Mouse (Mus musculus) Patski (cell line): Measurements from ENCODE around the gene Ypel3. TPM values are rescaled to one million over a fixed set of nuclear protein-coding genes. Genes with fewer than 3 reads are reported as not detected.
A peak's percentile ranks its signal among the peaks of the same experiment; 100 is the strongest.

ENCODE experiments used
- ATAC-seq: fragments of 100-300 bp; one replicate; pipeline ENCODE4 v1.8.0; 2021
- CTCF ChIA-PET: fragments of 350-600 bp; sonication (Branson Sonifier 250); formaldehyde crosslinking; loops from one replicate; lab custom pipeline; 2022; ENCODE audit warnings: inconsistent platforms; lab: Charles Lee
- POLR2A ChIA-PET: fragments of 350-600 bp; sonication (Branson Sonifier 250); formaldehyde crosslinking; loops from one replicate; lab custom pipeline; 2022; ENCODE audit warnings: antibody characterized with exemption, inconsistent platforms; lab: Charles Lee
- DNase-seq: peaks from one replicate; pipeline ENCODE4 v3.0.0-alpha.2; 2011; ENCODE audit warnings: low read depth, low spot score
- H3K27me3 ChIP-seq: fragments of 371-371 bp; one replicate; pipeline ENCODE4 v1.5.1; 2021
- CTCF ChIP-seq: fragments of 100-300 bp; IDR thresholded peaks from one replicate; pipeline ENCODE4 v1.5.1; 2021
- in situ Hi-C: fragments of 300-500 bp; cut with MboI; formaldehyde crosslinking; loops from 3 replicates; pipeline ENCODE4 v1.11.1; 2018; ENCODE audit warnings: low pct_unique_long_range_greater_than_20kb, mixed read lengths
- polyA plus RNA-seq: library from polyadenylated mRNA; unstranded; gene quantifications from one replicate; pipeline ENCODE4 v1.2.3, GENCODE M21; 2021

Ypel3 gene
- polyA plus RNA-seq, 1 experiment from 2014 or later: 109 TPM

- ChIA-PET CTCF (no interaction called here), POLR2A (interaction anchor here (0.6 kb wide), 1 partner anchor 13 kb away, joined by 3 read pairs; no protein-coding TSS in a partner anchor)
- no peak for DNase-seq
- H3K27me3 ChIP-seq: no peaks in the 10 kb centered on the region
- in situ Hi-C loops: no loop called here
- no peak for TF ChIP-seq CTCF
- no peak for ATAC-seq
These were observed 30.6 kb downstream of the Ypel3 start for GRCm38 (mm10) chr7:126807405-126807804.

GRCm38 (mm10) chr7:126808703-126809455, 32.1 kb downstream of the Ypel3 start:
- ATAC-seq (peak; percentile 83), DNase-seq (no peak)
- no peaks in the 10 kb centered on the region for H3K27me3 ChIP-seq
- CTCF ChIA-PET: no interaction called here
- POLR2A ChIA-PET: interaction anchor here (0.6 kb wide), 1 partner anchor 72 kb away, joined by 3 read pairs; no protein-coding TSS in a partner anchor
- in situ Hi-C loops: no loop called here
- TF ChIP-seq CTCF: no peak

- ChIA-PET CTCF (interaction anchor here (0.8 to 1.4 kb wide), 3 partner anchors 12 to 301 kb away, joined by 3 to 6 read pairs (median 3); no protein-coding TSS in a partner anchor), POLR2A (interaction anchor here (0.8 kb wide), 1 partner anchor 13 kb away, joined by 3 read pairs; no protein-coding TSS in a partner anchor)
- ATAC-seq (no peak), DNase-seq (no peak)
- no peak for TF ChIP-seq CTCF
- no peaks in the 10 kb centered on the region for H3K27me3 ChIP-seq
- in situ Hi-C loops: no loop called here
These were observed 33.1 kb downstream of the Ypel3 start for GRCm38 (mm10) chr7:126809723-126810369.

GRCm38 (mm10) chr7:126815726-126816222, 39.0 kb downstream of the Ypel3 start:
- ChIA-PET CTCF (no interaction called here), POLR2A (no interaction called here)
- in situ Hi-C loops: no loop called here
- no peak for TF ChIP-seq CTCF
- DNase-seq: no peak
- H3K27me3 ChIP-seq: no peaks in the 10 kb centered on the region
- no peak for ATAC-seq

- TF ChIP-seq CTCF: no peak
- CTCF ChIA-PET: interaction anchor here (1.2 kb wide), 1 partner anchor 141 kb away, joined by 3 read pairs; no protein-coding TSS in a partner anchor
- POLR2A ChIA-PET: interaction anchor here (0.6 to 1.0 kb wide), 2 partner anchors 17 to 331 kb away, joined by 4 to 5 read pairs; no protein-coding TSS in a partner anchor
- no peaks in the 10 kb centered on the region for H3K27me3 ChIP-seq
- in situ Hi-C loops: no loop called here
- ATAC-seq: no peak
- no peak for DNase-seq
These were observed 39.7 kb downstream of the Ypel3 start for GRCm38 (mm10) chr7:126816494-126816893.

- no peak for ATAC-seq
- DNase-seq: no peak
- POLR2A ChIA-PET: interaction anchor here (1.0 kb wide), 1 partner anchor 18 kb away, joined by 4 read pairs; no protein-coding TSS in a partner anchor
- no peaks in the 10 kb centered on the region for H3K27me3 ChIP-seq
- no peak for TF ChIP-seq CTCF
- CTCF ChIA-PET: no interaction called here
- in situ Hi-C loops: no loop called here
These were observed 40.8 kb downstream of the Ypel3 start for GRCm38 (mm10) chr7:126817595-126817994.

- DNase-seq (no peak), ATAC-seq (no peak)
- ChIA-PET POLR2A (no interaction called here), CTCF (no interaction called here)
- H3K27me3 ChIP-seq: no peaks in the 10 kb centered on the region
- in situ Hi-C loops: no loop called here
- TF ChIP-seq CTCF: no peak
These were observed 42.1 kb downstream of the Ypel3 start for GRCm38 (mm10) chr7:126818818-126819217.

- H3K27me3 ChIP-seq: no peaks in the 10 kb centered on the region
- ATAC-seq (no peak), DNase-seq (no peak)
- in situ Hi-C loops: no loop called here
- ChIA-PET CTCF (interaction anchor here (0.8 to 2.4 kb wide), 8 partner anchors 9 to 289 kb away, joined by 3 to 6 read pairs (median 4); partner anchors contain the start of gene 4930451I11Rik), POLR2A (no interaction called here)
- TF ChIP-seq CTCF: peak; percentile 96
These were observed 45.2 kb downstream of the Ypel3 start for GRCm38 (mm10) chr7:126821835-126822511.

GRCm38 (mm10) chr7:126822741-126823140, 46.0 kb downstream of the Ypel3 start:
- CTCF ChIA-PET: interaction anchor here (2.4 kb wide), 1 partner anchor 13 kb away, joined by 6 read pairs; no protein-coding TSS in a partner anchor
- no peak for DNase-seq
- no peak for ATAC-seq
- TF ChIP-seq CTCF: no peak
- H3K27me3 ChIP-seq: no peaks in the 10 kb centered on the region
- in situ Hi-C loops: no loop called here
- POLR2A ChIA-PET: no interaction called here

- H3K27me3 ChIP-seq: no peaks in the 10 kb centered on the region
- TF ChIP-seq CTCF: no peak
- no peak for ATAC-seq
- CTCF ChIA-PET: no interaction called here
- DNase-seq: no peak
- in situ Hi-C loops: no loop called here
- POLR2A ChIA-PET: no interaction called here
These were observed 46.5 kb downstream of the Ypel3 start for GRCm38 (mm10) chr7:126823202-126823711.
